29 mouse cellular contexts compared by ENCODE assay signal in genomic region chr4:36576256-36576655, GRCm38 (mm10).
DNase-seq lines count a peak whose midpoint lies in the region; ATAC-seq lines count a peak whose summit lies in the region.
"Had no signal": no experiment of that assay in that cellular context is flagged by ENCODE, and none has a peak within 500 bp of the region (broad histone marks: within the 10 kb centered on the region; RNA-seq: fewer than 3 reads in every experiment).

No protein-coding gene starts in this region.

- no peak for ATAC-seq in embryonic facial prominence, embryonic 14.5 days (ENCODE audit: low read depth)
- peak; percentile 68; the same call in 1 of the 2 replicates for ATAC-seq in hindbrain, embryonic 15.5 days (ENCODE audit: low FRiP score, low read depth)
- no peak for ATAC-seq in hindbrain, embryonic 11.5 days (ENCODE audit: low FRiP score)
- no peak for ATAC-seq in midbrain, embryonic 14.5 days (ENCODE audit: low FRiP score, low TSS enrichment)
- ATAC-seq: inflammation-experienced regulatory T-cells, adult 6 months had no signal

- H3K27me3 ChIP-seq in embryonic facial prominence, embryonic 14.5 days (replicated peaks; ENCODE audit: control insufficient read depth, insufficient read depth, low read length), result no peaks in the 10 kb centered on the region
- H3K27me3 ChIP-seq in embryonic facial prominence, embryonic 10.5 days (replicated peaks; ENCODE audit: low read depth, poor library complexity, severe bottlenecking), result no peaks in the 10 kb centered on the region
- no peaks in the 10 kb centered on the region for H3K27me3 ChIP-seq in hindbrain, embryonic 15.5 days
- H3K27me3 ChIP-seq in hindbrain, embryonic 11.5 days (ENCODE audit: control insufficient read depth, insufficient read depth, low read length), result no peaks in the 10 kb centered on the region
- no peaks in the 10 kb centered on the region for H3K27me3 ChIP-seq in midbrain, embryonic 14.5 days (ENCODE audit: control insufficient read depth, insufficient read depth, low read length)
- H3K27me3 ChIP-seq in midbrain, embryonic 10.5 days (ENCODE audit: low read depth, poor library complexity, severe bottlenecking), result no peaks in the 10 kb centered on the region
- H3K27me3 ChIP-seq: embryonic facial prominence, embryonic 15.5 days; limb, embryonic 13.5 days; lung, embryonic 15.5 days; midbrain, embryonic 12.5 days; neural tube, embryonic 13.5 days had no signal

- no peak overlapping the region for H3K4me3 ChIP-seq in embryonic facial prominence, embryonic 14.5 days (ENCODE audit: low read depth, low read length)
- no peak overlapping the region for H3K4me3 ChIP-seq in embryonic facial prominence, embryonic 10.5 days
- no peak overlapping the region for H3K4me3 ChIP-seq in hindbrain, embryonic 15.5 days
- no peak overlapping the region for H3K4me3 ChIP-seq in hindbrain, embryonic 11.5 days (ENCODE audit: low read depth, low read length)
- H3K4me3 ChIP-seq in midbrain, embryonic 14.5 days (replicated peaks; ENCODE audit: low read depth, low read length), result no peak overlapping the region
- no peak overlapping the region for H3K4me3 ChIP-seq in midbrain, embryonic 10.5 days
- H3K4me3 ChIP-seq: embryonic facial prominence, embryonic 15.5 days; gastrocnemius, adult 2 months; limb, embryonic 13.5 days; lung, embryonic 15.5 days; midbrain, embryonic 12.5 days; myocyte; neural tube, embryonic 13.5 days had no signal

- no peak overlapping the region for H3K27ac ChIP-seq in embryonic facial prominence, embryonic 14.5 days (replicated peaks; ENCODE audit: low read depth, low read length)
- H3K27ac ChIP-seq in embryonic facial prominence, embryonic 10.5 days (replicated peaks), result no peak overlapping the region
- H3K27ac ChIP-seq in hindbrain, embryonic 15.5 days (replicated peaks), result no peak overlapping the region
- H3K27ac ChIP-seq in hindbrain, embryonic 11.5 days (ENCODE audit: low read depth, low read length), result no peak overlapping the region
- H3K27ac ChIP-seq in midbrain, embryonic 14.5 days (replicated peaks; ENCODE audit: low read depth, low read length), result no peak overlapping the region
- no peak overlapping the region for H3K27ac ChIP-seq in midbrain, embryonic 10.5 days (replicated peaks)
- H3K27ac ChIP-seq: embryonic facial prominence, embryonic 15.5 days; gastrocnemius, adult 2 months; limb, embryonic 13.5 days; lung, embryonic 15.5 days; midbrain, embryonic 12.5 days; neural tube, embryonic 13.5 days had no signal

- WGBS in embryonic facial prominence, embryonic 14.5 days, result 80% methylated on average over 3 of the region's 3 CpGs
- WGBS in embryonic facial prominence, embryonic 10.5 days, result 82% methylated on average over 3 of the region's 3 CpGs
- 37% methylated on average over 3 of the region's 3 CpGs for WGBS in hindbrain, embryonic 15.5 days
- 73% methylated on average over 3 of the region's 3 CpGs for WGBS in hindbrain, embryonic 11.5 days
- WGBS in midbrain, embryonic 14.5 days, result 61% methylated on average over 3 of the region's 3 CpGs
- 90% methylated on average over 3 of the region's 3 CpGs for WGBS in midbrain, embryonic 10.5 days

- H3K36me3 ChIP-seq in embryonic facial prominence, embryonic 14.5 days (ENCODE audit: control insufficient read depth, insufficient read depth, low read length), result no peaks in the 10 kb centered on the region
- no peaks in the 10 kb centered on the region for H3K36me3 ChIP-seq in embryonic facial prominence, embryonic 10.5 days (replicated peaks)
- H3K36me3 ChIP-seq in hindbrain, embryonic 15.5 days, result no peaks in the 10 kb centered on the region
- no peaks in the 10 kb centered on the region for H3K36me3 ChIP-seq in hindbrain, embryonic 11.5 days (ENCODE audit: control insufficient read depth, insufficient read depth, low read length)
- H3K36me3 ChIP-seq in midbrain, embryonic 14.5 days (ENCODE audit: control insufficient read depth, insufficient read depth, low read length), result no peaks in the 10 kb centered on the region
- no peaks in the 10 kb centered on the region for H3K36me3 ChIP-seq in midbrain, embryonic 10.5 days
- H3K36me3 ChIP-seq: embryonic facial prominence, embryonic 15.5 days; G1E; limb, embryonic 13.5 days; lung, embryonic 15.5 days; midbrain, embryonic 12.5 days; neural tube, embryonic 13.5 days had no signal

- DNase-seq in embryonic facial prominence, embryonic 14.5 days (ENCODE audit: low spot score), result peak; percentile 1
- DNase-seq in embryonic facial prominence, embryonic 10.5 days (ENCODE audit: low spot score), result no peak
- DNase-seq in hindbrain, embryonic 11.5 days (ENCODE audit: low spot score), result no peak
- peak; percentile 31 for DNase-seq in midbrain, embryonic 14.5 days
- no peak for DNase-seq in midbrain, embryonic 10.5 days (ENCODE audit: low spot score)
- no peak for DNase-seq in right cerebral cortex, postnatal 4 days
- DNase-seq: adrenal gland, adult 8-10 months; cerebellum, adult 11 months; cerebellum, adult 9-10 months; gastrocnemius, adult 2 months; gastrocnemius, postnatal 36 days; heart, adult 18-20 months; heart, postnatal 36 days; kidney, adult 11 months; kidney, postnatal 14 days; layer of hippocampus, adult 9-11 months; thymus, adult 2 months; thymus, postnatal 36 days had no signal

- no peak overlapping the region for H3K9ac ChIP-seq in embryonic facial prominence, embryonic 14.5 days (ENCODE audit: low read depth, low read length)
- H3K9ac ChIP-seq in hindbrain, embryonic 15.5 days, result no peak overlapping the region
- no peak overlapping the region for H3K9ac ChIP-seq in hindbrain, embryonic 11.5 days (ENCODE audit: low read depth, low read length)
- no peak overlapping the region for H3K9ac ChIP-seq in midbrain, embryonic 14.5 days (replicated peaks; ENCODE audit: low read length)
- H3K9ac ChIP-seq: embryonic facial prominence, embryonic 15.5 days; limb, embryonic 13.5 days; lung, embryonic 15.5 days; midbrain, embryonic 12.5 days; neural tube, embryonic 13.5 days had no signal

- no peak overlapping the region for H3K4me2 ChIP-seq in embryonic facial prominence, embryonic 14.5 days (ENCODE audit: low read depth, low read length)
- no peak overlapping the region for H3K4me2 ChIP-seq in hindbrain, embryonic 15.5 days
- H3K4me2 ChIP-seq in hindbrain, embryonic 11.5 days (replicated peaks; ENCODE audit: low read depth, low read length), result no peak overlapping the region
- no peak overlapping the region for H3K4me2 ChIP-seq in midbrain, embryonic 14.5 days (ENCODE audit: low read length)
- H3K4me2 ChIP-seq: embryonic facial prominence, embryonic 15.5 days; heart, embryonic 11.5 days; limb, embryonic 13.5 days; liver, embryonic 11.5 days; lung, embryonic 15.5 days; midbrain, embryonic 12.5 days; neural tube, embryonic 13.5 days had no signal

- H3K9me3 ChIP-seq in embryonic facial prominence, embryonic 14.5 days (ENCODE audit: control insufficient read depth, low read length), result no peaks in the 10 kb centered on the region
- H3K9me3 ChIP-seq in embryonic facial prominence, embryonic 10.5 days, result no peaks in the 10 kb centered on the region
- H3K9me3 ChIP-seq in hindbrain, embryonic 15.5 days, result no peaks in the 10 kb centered on the region
- H3K9me3 ChIP-seq in hindbrain, embryonic 11.5 days (ENCODE audit: control insufficient read depth, low read length), result no peaks in the 10 kb centered on the region
- no peaks in the 10 kb centered on the region for H3K9me3 ChIP-seq in midbrain, embryonic 14.5 days (ENCODE audit: control insufficient read depth, low read length)
- no peaks in the 10 kb centered on the region for H3K9me3 ChIP-seq in midbrain, embryonic 10.5 days (replicated peaks)
- H3K9me3 ChIP-seq: embryonic facial prominence, embryonic 15.5 days; limb, embryonic 13.5 days; lung, embryonic 15.5 days; midbrain, embryonic 12.5 days; neural tube, embryonic 13.5 days had no signal

- H3K4me1 ChIP-seq in embryonic facial prominence, embryonic 14.5 days (ENCODE audit: control insufficient read depth, insufficient read depth, low read length), result no peaks in the 10 kb centered on the region
- H3K4me1 ChIP-seq in embryonic facial prominence, embryonic 10.5 days, result no peaks in the 10 kb centered on the region
- no peaks in the 10 kb centered on the region for H3K4me1 ChIP-seq in hindbrain, embryonic 15.5 days (replicated peaks)
- no peaks in the 10 kb centered on the region for H3K4me1 ChIP-seq in hindbrain, embryonic 11.5 days (replicated peaks; ENCODE audit: control insufficient read depth, insufficient read depth, low read length)
- H3K4me1 ChIP-seq in midbrain, embryonic 14.5 days (ENCODE audit: control insufficient read depth, insufficient read depth, low read length), result no peaks in the 10 kb centered on the region
- no peaks in the 10 kb centered on the region for H3K4me1 ChIP-seq in midbrain, embryonic 10.5 days
- H3K4me1 ChIP-seq: embryonic facial prominence, embryonic 15.5 days; limb, embryonic 13.5 days; lung, embryonic 15.5 days; midbrain, embryonic 12.5 days; neural tube, embryonic 13.5 days had no signal

Comparison
In these comparisons a context has a peak if more than half of its experiments do, and no peak if none do; other contexts are left out.
1. DNase-seq: peak in embryonic facial prominence, embryonic 14.5 days (single experiment) and midbrain, embryonic 14.5 days (single experiment); none in embryonic facial prominence, embryonic 10.5 days (single experiment), hindbrain, embryonic 11.5 days (single experiment), midbrain, embryonic 10.5 days (single experiment) and right cerebral cortex, postnatal 4 days (single experiment).